Mouse (Mus musculus) lung, embryonic 15.5 days (tissue): ENCODE measurements at regions not wholly inside any gene's neighbourhood (a gene's known extent, or its start where the extent isn't known, plus 50 kb on each side); places are given as distances from the start of the nearest gene placed in this dataset.

ENCODE experiments used
- ATAC-seq: fragments of 200-750 bp; cut with Nextera tagmentation; 2 replicates; pipeline ENCODE4 v1.8.0; 2017; ENCODE audit warnings: moderate number of reproducible peaks, borderline replicate concordance; ENCODE audit not compliant: low FRiP score, low TSS enrichment; ENCODE audit errors: extremely low read depth
- H3K27ac ChIP-seq: fragments of 300-500 bp; sonication (generic); 2 replicates; pipeline ENCODE4 v1.5.1; 2015; ENCODE audit warnings: moderate library complexity, mild to moderate bottlenecking, inconsistent platforms
- H3K27me3 ChIP-seq: fragments of 300-500 bp; sonication (generic); 2 replicates; pipeline ENCODE4 v1.6.1; 2015; ENCODE audit warnings: inconsistent platforms
- H3K36me3 ChIP-seq: fragments of 300-500 bp; sonication (generic); 2 replicates; pipeline ENCODE4 v1.6.1; 2015; ENCODE audit warnings: inconsistent platforms
- H3K4me1 ChIP-seq: fragments of 300-500 bp; sonication (generic); 2 replicates; pipeline ENCODE4 v1.6.1; 2015; ENCODE audit warnings: inconsistent platforms
- H3K4me2 ChIP-seq: fragments of 300-500 bp; sonication (generic); 2 replicates; pipeline ENCODE4 v1.6.1; 2015; ENCODE audit warnings: inconsistent platforms, mild to moderate bottlenecking, moderate library complexity
- H3K4me3 ChIP-seq: fragments of 300-500 bp; sonication (generic); 2 replicates; pipeline ENCODE4 v1.5.1; 2015; ENCODE audit warnings: mild to moderate bottlenecking, inconsistent platforms
- H3K9ac ChIP-seq: fragments of 300-500 bp; sonication (generic); 2 replicates; pipeline ENCODE4 v1.6.1; 2015; ENCODE audit warnings: inconsistent platforms
- H3K9me3 ChIP-seq: fragments of 300-500 bp; sonication (generic); 2 replicates; pipeline ENCODE4 v1.6.1; 2016; ENCODE audit warnings: inconsistent platforms
- WGBS: fragments of 180-500 bp; shearing (Covaris S2); methylation state at CpG from one replicate; pipeline ENCODE4 v1.1.7; 2015; 5-methylcytosine and 5-hydroxymethylcytosine counted together

- WGBS = 75% methylated on average over 2 of the region's 2 CpGs
- Histone ChIP-seq H3K4me2 (no peak overlapping the region), H3K4me3 (no peak overlapping the region), H3K27ac (no peak overlapping the region), H3K9me3 (no peaks in the 10 kb centered on the region), H3K9ac (no peak overlapping the region), H3K36me3 (no peaks in the 10 kb centered on the region), H3K4me1 (no peaks in the 10 kb centered on the region), H3K27me3 (no peaks in the 10 kb centered on the region)
- ATAC-seq = no peak
These were observed 182.6 kb downstream of the Cetn3 start for GRCm38 (mm10) chr13:81965431-81965830.

- Histone ChIP-seq H3K9me3 (no peaks in the 10 kb centered on the region), H3K4me1 (no peaks in the 10 kb centered on the region), H3K27ac (no peak overlapping the region), H3K4me3 (no peak overlapping the region), H3K9ac (no peak overlapping the region), H3K4me2 (no peak overlapping the region), H3K27me3 (no peaks in the 10 kb centered on the region), H3K36me3 (no peaks in the 10 kb centered on the region)
- ATAC-seq = no peak
- WGBS = 61% methylated on average over 2 of the region's 2 CpGs
These were observed 193.0 kb downstream of the Cetn3 start for GRCm38 (mm10) chr13:81975878-81976277.

- 74% methylated on average over 6 of the region's 6 CpGs for WGBS
- no peak overlapping the region for H3K27ac ChIP-seq
- no peaks in the 10 kb centered on the region for H3K9me3 ChIP-seq
- no peak overlapping the region for H3K4me2 ChIP-seq
- no peaks in the 10 kb centered on the region for H3K27me3 ChIP-seq
- H3K4me1 ChIP-seq = no peaks in the 10 kb centered on the region
- no peaks in the 10 kb centered on the region for H3K36me3 ChIP-seq
- no peak overlapping the region for H3K9ac ChIP-seq
- H3K4me3 ChIP-seq = no peak overlapping the region
- ATAC-seq = no peak
These were observed 195.1 kb downstream of the Cetn3 start for GRCm38 (mm10) chr13:81978003-81978402.

- Histone ChIP-seq H3K36me3 (no peaks in the 10 kb centered on the region), H3K27ac (no peak overlapping the region), H3K4me3 (no peak overlapping the region), H3K4me2 (no peak overlapping the region), H3K9me3 (no peaks in the 10 kb centered on the region), H3K4me1 (no peaks in the 10 kb centered on the region), H3K9ac (no peak overlapping the region), H3K27me3 (no peaks in the 10 kb centered on the region)
- ATAC-seq = no peak
These were observed 196.4 kb downstream of the Cetn3 start for GRCm38 (mm10) chr13:81979289-81979688.

- no peak for ATAC-seq
- no peaks in the 10 kb centered on the region for H3K4me1 ChIP-seq
- no peak overlapping the region for H3K4me2 ChIP-seq
- WGBS = 43% methylated on average over 5 of the region's 5 CpGs
- H3K27me3 ChIP-seq = no peaks in the 10 kb centered on the region
- H3K36me3 ChIP-seq = no peaks in the 10 kb centered on the region
- no peak overlapping the region for H3K27ac ChIP-seq
- H3K9ac ChIP-seq = no peak overlapping the region
- no peak overlapping the region for H3K4me3 ChIP-seq
- H3K9me3 ChIP-seq = no peaks in the 10 kb centered on the region
These were observed 197.2 kb downstream of the Cetn3 start for GRCm38 (mm10) chr13:81980094-81980493.

- Histone ChIP-seq H3K27ac (no peak overlapping the region), H3K4me2 (no peak overlapping the region), H3K9ac (no peak overlapping the region), H3K4me1 (no peaks in the 10 kb centered on the region), H3K9me3 (no peaks in the 10 kb centered on the region), H3K4me3 (no peak overlapping the region), H3K27me3 (no peaks in the 10 kb centered on the region), H3K36me3 (no peaks in the 10 kb centered on the region)
- 21% methylated on average over 2 of the region's 2 CpGs for WGBS
- no peak for ATAC-seq
These were observed 199.6 kb downstream of the Cetn3 start for GRCm38 (mm10) chr13:81982491-81982890.

GRCm38 (mm10) chr13:82000681-82001212 is 217.9 kb downstream of the Cetn3 start:
- no peaks in the 10 kb centered on the region for H3K36me3 ChIP-seq
- H3K4me2 ChIP-seq = no peak overlapping the region
- H3K9ac ChIP-seq = no peak overlapping the region
- no peak overlapping the region for H3K27ac ChIP-seq
- H3K4me1 ChIP-seq = no peaks in the 10 kb centered on the region
- no peaks in the 10 kb centered on the region for H3K9me3 ChIP-seq
- H3K4me3 ChIP-seq = no peak overlapping the region
- H3K27me3 ChIP-seq = no peaks in the 10 kb centered on the region
- no peak for ATAC-seq
- WGBS = 73% methylated on average over 3 of the region's 3 CpGs

GRCm38 (mm10) chr13:82005929-82006726 is 223.3 kb downstream of the Cetn3 start:
- ATAC-seq = no peak
- Histone ChIP-seq H3K4me2 (no peak overlapping the region), H3K9ac (no peak overlapping the region), H3K4me3 (no peak overlapping the region), H3K27me3 (no peaks in the 10 kb centered on the region), H3K36me3 (no peaks in the 10 kb centered on the region), H3K27ac (no peak overlapping the region), H3K4me1 (no peaks in the 10 kb centered on the region), H3K9me3 (no peaks in the 10 kb centered on the region)
- 65% methylated on average over 7 of the region's 7 CpGs for WGBS

GRCm38 (mm10) chr13:82007222-82007621 is 224.3 kb downstream of the Cetn3 start:
- H3K36me3 ChIP-seq = no peaks in the 10 kb centered on the region
- no peak overlapping the region for H3K9ac ChIP-seq
- H3K4me1 ChIP-seq = no peaks in the 10 kb centered on the region
- ATAC-seq = no peak
- H3K27me3 ChIP-seq = no peaks in the 10 kb centered on the region
- H3K9me3 ChIP-seq = no peaks in the 10 kb centered on the region
- H3K27ac ChIP-seq = no peak overlapping the region
- H3K4me2 ChIP-seq = no peak overlapping the region
- H3K4me3 ChIP-seq = no peak overlapping the region

GRCm38 (mm10) chr13:82039623-82040022 is 256.7 kb downstream of the Cetn3 start:
- 24% methylated on average over 2 of the region's 2 CpGs for WGBS
- Histone ChIP-seq H3K27ac (no peak overlapping the region), H3K9ac (no peak overlapping the region), H3K4me2 (no peak overlapping the region), H3K27me3 (no peaks in the 10 kb centered on the region), H3K9me3 (no peaks in the 10 kb centered on the region), H3K4me3 (no peak overlapping the region), H3K4me1 (no peaks in the 10 kb centered on the region), H3K36me3 (no peaks in the 10 kb centered on the region)
- ATAC-seq = no peak

GRCm38 (mm10) chr13:82058131-82058731 is 275.4 kb downstream of the Cetn3 start:
- Histone ChIP-seq H3K4me2 (no peak overlapping the region), H3K4me1 (peaks cover 11% of the 10 kb centered on the region), H3K9me3 (no peaks in the 10 kb centered on the region), H3K27me3 (no peaks in the 10 kb centered on the region), H3K36me3 (no peaks in the 10 kb centered on the region), H3K9ac (no peak overlapping the region), H3K4me3 (no peak overlapping the region), H3K27ac (no peak overlapping the region)
- WGBS = 42% methylated on average over 3 of the region's 3 CpGs
- no peak for ATAC-seq

- no peak for ATAC-seq
- 60% methylated on average over 3 of the region's 3 CpGs for WGBS
- H3K27ac ChIP-seq = no peak overlapping the region
These were observed 276.0 kb downstream of the Cetn3 start for GRCm38 (mm10) chr13:82058872-82059271.

More at GRCm38 (mm10) chr13:82058872-82059271, 276.0 kb downstream of the Cetn3 start:
- Histone ChIP-seq H3K4me1 (peaks cover 11% of the 10 kb centered on the region), H3K9ac (no peak overlapping the region), H3K4me2 (no peak overlapping the region), H3K9me3 (no peaks in the 10 kb centered on the region), H3K27me3 (no peaks in the 10 kb centered on the region), H3K4me3 (no peak overlapping the region), H3K36me3 (no peaks in the 10 kb centered on the region)
